Mouse (Mus musculus): Measurements from ENCODE around the gene Pdk1.

GRCm38 (mm10) chr2:71865022-71865421 lies 8.0 kb upstream of the Pdk1 start:
- no peak for TF ChIP-seq CTCF (conservative IDR thresholded peaks at IDR 0.05; ENCODE audit: insufficient read depth, insufficient read length, low read depth, low read length)
- TF ChIP-seq POLR2A (IDR thresholded peaks at IDR 0.05; ENCODE audit: low read depth, low read length) = no peak

Measured in kidney, adult 2 months (tissue).